Mouse (Mus musculus) cerebellum, postnatal 25 days (tissue): ENCODE data around the gene Ube2q2.
A peak's percentile ranks its signal among the peaks of the same experiment; 100 is the strongest.
"Not testable (repeated sequence)": the region's sequence is repeated elsewhere in the genome, so short reads cannot be mapped to it uniquely, and the experiment has no call there.

Experiments
- DNase-seq, 2 experiments: peaks; one replicate each; pipeline ENCODE4 v3.0.0; 2021; ENCODE audit warnings: mixed read lengths in 2 of 2

The Ube2q2 gene

DNA sequence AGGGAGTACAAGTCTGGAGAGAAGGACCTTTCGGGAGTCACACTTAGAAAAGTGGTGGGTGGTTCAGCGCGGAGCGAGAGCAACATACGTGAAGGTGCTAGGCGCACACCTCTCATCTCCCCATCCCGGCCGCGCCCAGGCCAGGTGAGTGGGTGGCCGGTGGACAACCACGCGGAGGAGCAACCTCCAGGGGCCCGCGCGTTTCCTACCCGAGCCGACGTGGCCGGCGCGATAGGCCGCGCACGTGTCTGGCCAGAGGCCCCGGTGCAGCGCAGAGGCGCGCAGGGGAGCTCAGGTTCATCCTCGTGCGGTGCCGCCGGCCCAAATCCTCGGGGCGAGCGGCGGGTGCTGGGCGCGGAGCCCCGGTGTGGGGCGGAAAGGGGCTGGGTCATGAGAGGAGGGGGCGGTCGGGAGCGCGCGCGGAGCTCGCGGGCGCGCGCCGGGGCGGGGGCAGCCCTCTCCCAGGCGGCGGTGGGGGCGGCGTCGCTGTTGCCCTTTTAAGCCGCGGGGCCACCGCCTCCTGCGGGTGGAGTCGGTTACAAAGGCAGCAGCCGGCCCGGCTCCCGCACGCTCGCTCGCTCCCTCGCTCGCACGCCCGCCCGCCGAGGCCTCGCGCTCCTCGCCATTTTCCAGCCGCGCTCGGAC is at the start of gene Ube2q2:
Gene Ube2q2, plus strand, starts transcription at position 1 of the 645 bp plus-strand sequence.
- DNase-seq = peak; percentile 87 to 90

- DNase-seq = no peak
Measured at GRCm38 (mm10) chr9:55101117-55101516, 47.5 kb upstream of the Ube2q2 start.

DNA sequence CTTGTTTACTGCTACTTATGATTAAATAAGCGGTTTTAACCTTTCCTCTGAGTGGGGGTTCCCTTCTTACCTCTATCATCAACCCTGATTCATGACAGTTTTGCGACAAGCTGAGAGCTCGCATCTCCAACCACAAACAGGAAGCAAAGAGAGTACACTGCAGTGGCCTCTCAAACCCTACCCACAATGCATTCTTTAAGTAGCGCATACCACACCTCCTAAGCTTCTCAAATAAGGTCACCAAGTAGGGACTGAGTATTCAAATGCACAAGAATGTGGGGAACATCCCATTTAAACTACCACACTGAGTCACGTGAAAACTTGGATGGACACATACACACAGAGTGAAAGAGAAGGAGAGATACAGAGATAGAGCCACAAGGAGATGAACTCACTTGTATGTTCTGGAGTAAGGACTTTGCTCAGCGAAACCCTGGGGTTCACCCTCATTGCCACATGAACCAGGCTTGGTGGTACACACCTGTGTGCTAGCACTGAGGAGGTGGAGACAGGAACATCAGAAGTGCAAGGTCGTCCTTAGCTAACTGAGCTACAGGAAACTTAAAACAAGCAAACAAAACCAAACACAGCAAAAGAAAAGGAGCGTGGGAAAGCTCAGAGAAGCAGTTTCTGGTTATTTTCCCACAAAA is 46.3 kb upstream of the Ube2q2 start:
- DNase-seq = no peak

GRCm38 (mm10) chr9:55102931-55103630 is 45.6 kb upstream of the Ube2q2 start:
- no peak for DNase-seq

GRCm38 (mm10) chr9:55110059-55110834 is 38.4 kb upstream of the Ube2q2 start:
- DNase-seq = peak; percentile 89 to 94

DNA sequence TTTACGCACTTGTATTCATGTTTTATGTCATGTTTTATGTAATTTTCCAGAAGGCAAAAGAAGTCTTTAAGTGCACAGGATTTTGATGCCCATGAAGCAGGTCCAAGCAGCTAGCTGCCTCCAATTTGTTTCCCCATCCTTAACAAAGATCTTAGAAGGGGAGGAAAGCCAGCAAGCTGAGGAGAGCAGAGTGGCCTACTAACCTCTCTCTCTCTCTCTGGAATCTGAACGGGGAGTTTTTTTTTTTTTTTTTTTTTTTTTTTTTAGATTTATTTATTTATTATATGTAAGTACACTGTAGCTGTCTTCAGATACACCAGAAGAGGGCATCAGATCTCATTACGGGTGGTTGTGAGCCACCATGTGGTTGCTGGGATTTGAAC is 37.8 kb upstream of the Ube2q2 start:
- not testable (repeated sequence) for DNase-seq

DNA sequence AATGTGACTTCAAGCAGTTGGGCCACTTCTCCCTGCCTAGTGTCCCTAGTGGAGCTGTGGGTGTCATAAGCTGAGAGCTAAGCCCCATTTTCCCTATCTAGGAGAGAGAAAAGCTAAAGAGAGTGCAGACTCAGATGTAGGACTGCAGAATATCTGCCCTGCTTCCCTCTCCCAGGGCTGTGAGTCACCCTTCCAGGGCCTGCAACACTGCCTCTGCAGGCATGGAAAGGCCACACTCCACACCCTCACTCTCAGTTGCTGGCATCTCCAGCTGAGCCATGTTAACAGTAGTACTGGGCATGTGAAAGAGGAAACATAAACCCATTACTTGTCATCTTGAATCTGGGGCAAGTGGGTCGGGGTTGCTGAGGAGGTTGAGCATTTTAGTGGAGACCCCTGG is 33.9 kb upstream of the Ube2q2 start:
- DNase-seq = no peak

DNA sequence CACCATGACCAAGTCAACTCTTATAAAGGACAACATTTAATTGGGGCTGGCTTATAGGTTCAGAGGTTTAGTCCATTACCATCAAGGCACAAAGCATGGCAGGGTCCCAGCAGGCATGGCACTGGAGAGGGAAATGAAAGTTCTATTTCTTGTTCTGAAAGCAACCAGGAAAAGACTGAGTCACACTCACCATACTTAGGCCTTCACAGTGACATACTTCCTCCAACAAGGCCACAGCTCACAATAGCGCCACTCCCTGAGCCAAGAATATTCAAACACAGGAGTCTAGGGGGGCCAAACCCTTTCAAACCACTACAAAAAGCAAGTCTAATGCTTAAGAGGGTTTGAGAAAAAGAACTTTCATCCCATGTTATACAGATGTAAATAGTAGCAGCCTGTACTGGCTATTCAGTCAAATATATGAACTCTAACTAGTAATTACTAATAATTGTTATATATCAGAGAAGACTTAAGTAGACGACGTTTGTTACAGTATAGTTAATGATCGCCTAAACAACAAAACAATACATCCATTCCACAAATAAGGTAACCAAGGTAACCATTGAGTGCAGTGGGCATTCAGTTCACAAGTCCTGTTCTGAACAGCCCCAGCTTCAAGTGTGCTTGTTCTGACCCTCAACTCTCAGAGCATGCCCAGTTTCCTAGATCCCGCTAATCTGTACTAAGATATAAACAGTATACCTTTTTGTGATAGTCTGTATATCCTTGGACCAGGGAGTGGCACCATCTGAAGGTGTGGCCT is 31.2 kb upstream of the Ube2q2 start:
- DNase-seq = no peak

GRCm38 (mm10) chr9:55122586-55122985 is 26.1 kb upstream of the Ube2q2 start:
- DNase-seq = no peak

DNA sequence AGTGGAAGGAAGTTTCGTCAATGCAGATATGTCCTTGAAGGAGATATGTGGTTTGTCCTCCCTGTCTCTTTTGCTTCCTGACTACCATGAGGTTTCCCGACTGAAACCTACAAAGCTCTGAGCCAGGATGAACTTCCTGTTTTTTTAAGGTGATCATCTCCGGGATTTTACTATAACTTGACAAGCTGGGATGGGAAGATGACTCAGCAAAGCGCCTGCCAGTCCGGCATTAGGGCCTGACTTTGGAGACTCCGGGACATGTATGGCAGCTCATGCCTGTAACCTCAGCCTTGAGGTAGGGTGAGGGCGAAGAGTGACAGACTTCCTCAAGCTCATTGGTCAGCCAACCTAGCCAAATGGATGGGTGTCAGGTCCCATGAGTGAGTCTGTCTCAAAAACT is 22.9 kb upstream of the Ube2q2 start:
- no peak for DNase-seq

DNA sequence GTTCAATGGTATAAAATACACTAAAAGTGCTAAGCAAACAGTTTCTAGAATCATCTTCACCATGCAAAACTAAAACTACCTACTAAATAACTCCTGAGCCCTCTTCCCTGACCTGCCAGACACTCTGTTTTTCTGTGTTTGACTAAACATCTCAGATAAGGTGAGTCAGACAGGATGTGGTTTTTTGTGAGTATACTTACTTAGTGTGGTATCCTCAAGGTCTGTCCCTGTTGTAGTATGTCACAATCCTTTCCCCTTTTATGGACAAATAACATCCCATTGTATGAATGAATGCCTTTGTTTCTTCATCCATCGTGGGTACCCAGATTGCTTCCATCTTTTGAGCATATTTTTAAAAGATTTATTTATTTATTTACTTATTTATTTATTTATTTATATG is 22.4 kb upstream of the Ube2q2 start:
- DNase-seq = no peak

GRCm38 (mm10) chr9:55131851-55132250 is 16.8 kb upstream of the Ube2q2 start:
- DNase-seq = no peak

GRCm38 (mm10) chr9:55136576-55136975 is 12.1 kb upstream of the Ube2q2 start:
- DNase-seq = no peak

GRCm38 (mm10) chr9:55137112-55137511 is 11.5 kb upstream of the Ube2q2 start:
- no peak for DNase-seq

DNA sequence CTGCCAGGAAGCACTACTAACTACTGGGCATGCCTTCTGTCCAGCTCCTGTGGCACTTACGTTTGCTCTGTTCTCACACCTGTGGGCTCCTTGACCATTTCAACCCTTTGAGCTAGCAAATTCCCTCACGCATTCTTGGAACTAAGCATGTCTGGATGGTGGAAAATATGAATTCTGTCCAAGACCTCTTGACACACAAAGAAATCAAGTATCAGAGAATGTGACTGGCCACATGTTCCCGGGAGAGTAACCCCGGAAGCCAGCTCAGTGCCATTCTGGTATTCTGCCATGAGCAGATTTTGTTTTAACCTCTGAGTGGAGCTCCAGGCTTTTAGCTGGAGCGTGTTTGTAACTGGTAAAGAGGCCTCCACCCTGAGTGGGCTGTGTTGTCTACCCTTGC is 8.7 kb upstream of the Ube2q2 start:
- DNase-seq = no peak

GRCm38 (mm10) chr9:55149499-55150278 is 1.0 kb downstream of the Ube2q2 start:
- peak; percentile 80 to 81 for DNase-seq

- DNase-seq = peak; percentile 70 to 77
Measured at GRCm38 (mm10) chr9:55150279-55150726, 1.6 kb downstream of the Ube2q2 start.

GRCm38 (mm10) chr9:55151096-55151495 is 2.4 kb downstream of the Ube2q2 start:
- DNase-seq = no peak

- DNase-seq = no peak
Measured at GRCm38 (mm10) chr9:55152935-55153334, 4.3 kb downstream of the Ube2q2 start.

DNA sequence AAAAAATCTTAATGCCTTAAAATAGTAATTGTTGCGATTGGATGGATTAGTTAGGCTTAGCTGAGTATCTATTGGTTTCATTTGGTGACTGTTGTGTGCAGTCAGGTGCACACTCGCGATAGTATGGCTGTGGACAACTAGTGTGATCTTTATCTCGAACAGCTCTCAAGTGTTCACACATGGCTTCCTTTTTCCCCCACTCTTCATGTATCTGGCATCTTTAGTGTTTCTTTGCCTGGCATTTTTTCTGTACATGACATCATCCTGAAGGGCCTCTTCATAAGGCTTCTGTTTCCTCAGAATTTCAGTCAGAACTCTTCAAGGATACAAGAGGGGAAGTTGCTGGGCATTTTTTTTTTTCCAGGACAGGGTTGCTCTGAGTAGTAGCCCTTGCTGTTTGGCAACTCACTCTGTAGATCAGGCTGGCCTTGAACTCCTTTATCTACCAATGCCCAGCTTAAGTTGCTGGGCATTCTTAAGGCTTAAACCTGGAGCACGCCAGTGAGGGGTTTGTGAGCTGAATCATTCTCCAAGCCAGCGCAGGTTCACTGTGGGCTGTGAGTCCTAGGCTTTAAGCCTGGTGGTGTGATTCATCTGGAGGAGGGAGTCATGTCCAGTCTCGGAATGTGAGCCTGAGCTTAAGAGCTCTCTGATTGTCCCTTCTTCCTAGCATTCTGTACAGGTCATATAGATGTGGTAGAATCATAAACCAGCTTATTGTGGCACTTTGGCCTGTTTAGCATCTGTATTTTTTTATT is 22.2 kb downstream of the Ube2q2 start:
- no peak for DNase-seq

- peak in 1 of 2 experiments; percentile 31 for DNase-seq
Measured at GRCm38 (mm10) chr9:55172195-55172685, 23.6 kb downstream of the Ube2q2 start.
